Comparison of ENCODE assay signal across 17 mouse cellular contexts in the genomic region with DNA sequence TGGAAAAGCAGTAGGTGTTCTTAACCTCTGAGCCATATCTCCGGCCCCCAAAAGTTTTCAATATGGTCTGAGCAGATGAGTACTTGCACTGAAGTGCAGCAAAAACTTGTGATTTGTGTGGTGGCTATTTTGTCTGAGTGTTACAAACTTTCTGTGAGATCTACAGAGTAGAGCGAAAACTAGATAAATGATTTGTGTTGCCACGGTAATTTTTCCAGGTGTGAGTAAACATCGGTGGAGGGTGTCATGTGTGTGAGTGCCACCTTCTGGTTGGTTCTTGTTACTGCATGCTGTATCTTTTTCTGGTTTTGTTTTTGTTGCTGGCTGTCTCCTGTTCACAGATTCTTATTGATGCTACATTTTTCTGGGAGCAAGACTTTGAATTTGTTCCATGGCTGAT. TPM values are rescaled to one million over a fixed set of nuclear protein-coding genes. Genes with fewer than 3 reads are reported as not detected.
A peak's percentile ranks its signal among the peaks of the same experiment; 100 is the strongest.
DNase-seq lines count a peak whose midpoint lies in the region; ATAC-seq and TF ChIP-seq lines count a peak whose summit lies in the region.
"Had no signal": no experiment of that assay in that cellular context is flagged by ENCODE, and none has a peak within 500 bp of the region (broad histone marks: within the 10 kb centered on the region; RNA-seq: fewer than 3 reads in every experiment).

No protein-coding gene starts in this region.

- H3K4me3 ChIP-seq in kidney, embryonic 14.5 days (ENCODE audit: low read length): no peak overlapping the region
- H3K4me3 ChIP-seq in ES-E14 (ENCODE audit: insufficient read depth in 1 of 2, low read depth in 1 of 2, low read length in 2 of 2, poor library complexity in 1 of 2, severe bottlenecking in 1 of 2): no peak overlapping the region; a peak in 1 of 4 replicates
- H3K4me3 ChIP-seq: erythroblast, embryonic 14.5 days; hindbrain, embryonic 10.5 days had no signal

- H3K27ac ChIP-seq in kidney, embryonic 14.5 days (ENCODE audit: low read depth, low read length): no peak overlapping the region
- 0 out of 2 replicates have a peak overlapping the region, but pooled peaks have one; percentile 40 for H3K27ac ChIP-seq in ES-E14 (ENCODE audit: insufficient read depth, low read depth, low read length, poor library complexity, severe bottlenecking)
- H3K27ac ChIP-seq: hindbrain, embryonic 10.5 days had no signal

- no peaks in the 10 kb centered on the region for H3K36me3 ChIP-seq in kidney, embryonic 14.5 days (ENCODE audit: control insufficient read depth, insufficient read depth, low read length)
- no peaks in the 10 kb centered on the region for H3K36me3 ChIP-seq in ES-E14 (ENCODE audit: control insufficient read depth, insufficient read depth, low read length, poor library complexity, severe bottlenecking)
- H3K36me3 ChIP-seq: hindbrain, embryonic 10.5 days had no signal

- no peaks in the 10 kb centered on the region for H3K9me3 ChIP-seq in kidney, embryonic 14.5 days (ENCODE audit: control insufficient read depth, low read length)
- no peaks in the 10 kb centered on the region for H3K9me3 ChIP-seq in ES-E14 (ENCODE audit: control insufficient read depth, insufficient read depth, low read depth, low read length)

- H3K9ac ChIP-seq in kidney, embryonic 14.5 days (ENCODE audit: low read depth, low read length): no peak overlapping the region
- no peak overlapping the region; the same call in 1 of the 2 replicates for H3K9ac ChIP-seq in ES-E14 (ENCODE audit: insufficient read depth, low read depth, low read length, poor library complexity, severe bottlenecking)

- no peak overlapping the region for H3K4me2 ChIP-seq in kidney, embryonic 14.5 days (replicated peaks; ENCODE audit: low read depth, low read length)

- H3K27me3 ChIP-seq in kidney, embryonic 14.5 days (ENCODE audit: control insufficient read depth, insufficient read depth, low read length): no peaks in the 10 kb centered on the region

- no peaks in the 10 kb centered on the region for H3K4me1 ChIP-seq in kidney, embryonic 14.5 days (ENCODE audit: control insufficient read depth, insufficient read depth, low read length)
- peaks cover 0 to 2% of the 10 kb centered on the region in 2 experiments; a peak in 1 of 4 replicates for H3K4me1 ChIP-seq in ES-E14 (ENCODE audit: control insufficient read depth in 2 of 2, insufficient read depth in 2 of 2, low read length in 2 of 2, poor library complexity in 1 of 2)
- H3K4me1 ChIP-seq: hindbrain, embryonic 10.5 days had no signal

- peak; percentile 35 for DNase-seq in kidney, adult 9 months
- DNase-seq in 416B (ENCODE audit: low read depth) (peak; percentile 39), ES-E14 (ENCODE audit: low read depth, low spot score) (peak; percentile 65)
- peak; percentile 11 for DNase-seq in embryo, embryonic 11.5 days (ENCODE audit: low read depth, low spot score)
- no peak for DNase-seq in thymus, postnatal 14 days
- no peak for DNase-seq in urinary bladder, adult 2 months (ENCODE audit: low spot score)
- no peak for DNase-seq in left cerebral cortex, adult 11 months (ENCODE audit: low spot score)
- DNase-seq: cerebellum, adult 11 months; lung, postnatal 36 days; thymus, adult 2 months had no signal

- in situ Hi-C loops in ES-E14 (cut with MboI; ENCODE audit: low sequenced_read_pairs in 2 of 2, unreplicated experiment in 2 of 2): no loop called here

- WGBS in kidney, embryonic 14.5 days: 44% methylated on average over 4 of the region's 4 CpGs

- ATAC-seq in kidney, embryonic 14.5 days (ENCODE audit: low FRiP score, low TSS enrichment): no peak

TF ChIP-seq in ES-E14, 5 proteins besides CTCF, POLR2A, EP300 and RAD21:
- TF ChIP-seq ZNF384 (IDR thresholded peaks at IDR 0.05; ENCODE audit: low read depth, low read length): no peak
- TF ChIP-seq ZC3H11A (IDR thresholded peaks at IDR 0.05; ENCODE audit: borderline replicate concordance, low read depth, low read length): peak; percentile 49; the same call in 1 of the 2 replicates
- TF ChIP-seq MAFK (IDR thresholded peaks at IDR 0.05; ENCODE audit: insufficient read depth, low read depth, low read length): no peak
TF ChIP-seq in ES-E14: peak in this region for 1.

RNA-seq across cellular contexts. Expression of a gene that starts 15.4 kb away (rescaled TPM):
- polyA plus RNA-seq in kidney, embryonic 14.5 days (2014; fragmentation: Nextera tagmentation; extraction: Ambion mirVana): not detected in 2 replicates
- total RNA-seq in ES-E14 (2012; rRNA removed): 198 and 373 TPM in 2 replicates
- 0.01 and 0.03 TPM in 2 replicates for polyA plus RNA-seq in urinary bladder, adult 2 months (2012; rRNA removed)
- total RNA-seq: left cerebral cortex, adult 8-10 months had no signal
- polyA plus RNA-seq: erythroblast, embryonic 14.5 days; gonadal fat pad, adult 2 months; neural tube, embryonic 11.5 days; small intestine, adult 2 months had no signal

Comparison
In these comparisons a context has a peak if more than half of its experiments do, and no peak if none do; other contexts are left out.
1. DNase-seq: peak in kidney, adult 9 months (single experiment), 416B (single experiment), ES-E14 (single experiment) and embryo, embryonic 11.5 days (single experiment); none in thymus, postnatal 14 days (single experiment), urinary bladder, adult 2 months (single experiment) and left cerebral cortex, adult 11 months (single experiment).